Mouse (Mus musculus) limb, embryonic 15.5 days (tissue): Measurements from ENCODE around the gene Nfkb2. TPM values are rescaled to one million over a fixed set of nuclear protein-coding genes. Genes with fewer than 3 reads are reported as not detected.

Experiments used
- ATAC-seq: fragments of 200-750 bp; cut with Nextera tagmentation; 2 replicates; pipeline ENCODE4 v1.8.0; 2017; ENCODE audit warnings: low read depth, moderate TSS enrichment; ENCODE audit not compliant: insufficient number of reproducible peaks, low FRiP score, low TSS enrichment
- H3K27ac ChIP-seq: fragments of 300-500 bp; sonication (generic); 2 replicates; pipeline ENCODE4 v1.5.1; 2015; ENCODE audit warnings: moderate library complexity, mild to moderate bottlenecking, inconsistent platforms
- H3K27me3 ChIP-seq: fragments of 300-500 bp; sonication (generic); 2 replicates; pipeline ENCODE4 v1.6.1; 2015; ENCODE audit warnings: inconsistent platforms
- H3K36me3 ChIP-seq: fragments of 300-500 bp; sonication (generic); 2 replicates; pipeline ENCODE4 v1.6.1; 2015; ENCODE audit warnings: inconsistent platforms
- H3K4me1 ChIP-seq: fragments of 300-500 bp; sonication (generic); 2 replicates; pipeline ENCODE4 v1.6.1; 2015; ENCODE audit warnings: inconsistent platforms
- H3K4me2 ChIP-seq: fragments of 300-500 bp; sonication (generic); 2 replicates; pipeline ENCODE4 v1.6.1; 2015; ENCODE audit warnings: mild to moderate bottlenecking, inconsistent platforms
- H3K4me3 ChIP-seq: fragments of 300-500 bp; sonication (generic); 2 replicates; pipeline ENCODE4 v1.5.1; 2015; ENCODE audit warnings: mild to moderate bottlenecking, inconsistent platforms
- H3K9ac ChIP-seq: fragments of 300-500 bp; sonication (generic); 2 replicates; pipeline ENCODE4 v1.6.1; 2015; ENCODE audit warnings: inconsistent platforms
- H3K9me3 ChIP-seq: fragments of 300-500 bp; sonication (generic); 2 replicates; pipeline ENCODE4 v1.6.1; 2016; ENCODE audit warnings: inconsistent platforms
- WGBS: fragments of 180-500 bp; shearing (Covaris S2); methylation state at CpG from one replicate; pipeline ENCODE4 v1.1.7; 2015; 5-methylcytosine and 5-hydroxymethylcytosine counted together
- polyA plus RNA-seq: library from polyadenylated mRNA; unstranded; fragments of >200 nt; fragmentation: Nextera tagmentation; extraction: Ambion mirVana; gene quantifications from 2 replicates; pipeline ENCODE4 v1.2.1, GENCODE M21; 2015

Nfkb2 gene
- 11.4 and 13.5 TPM in 2 replicates for polyA plus RNA-seq

GRCm38 (mm10) chr19:46304216-46304841 lies at the start of gene Nfkb2:
Nfkb2 (plus strand) TSS chr19:46304320.
- peaks cover 37% of the 10 kb centered on the region for H3K4me1 ChIP-seq
- H3K4me3 ChIP-seq, result peak within 1 kb of the TSS; percentile 71
- H3K27ac ChIP-seq, result peak within 1 kb of the TSS; percentile 80
- ATAC-seq, result peak; percentile 89
- H3K4me2 ChIP-seq, result peak within 1 kb of the TSS; percentile 98
- peaks cover 20% of the 10 kb centered on the region for H3K27me3 ChIP-seq
- peak within 1 kb of the TSS; percentile 37 for H3K9ac ChIP-seq
- peaks cover 10% of the 10 kb centered on the region; the same call in 1 of the 2 replicates for H3K36me3 ChIP-seq
- WGBS, result under 1% methylated on average over 39 of the region's 39 CpGs
- no peaks in the 10 kb centered on the region for H3K9me3 ChIP-seq

- H3K4me2 ChIP-seq, result no peak overlapping the region
- WGBS, result 90% methylated on average over 7 of the region's 7 CpGs
- H3K9me3 ChIP-seq, result no peaks in the 10 kb centered on the region
- no peak overlapping the region for H3K9ac ChIP-seq
- no peak overlapping the region for H3K4me3 ChIP-seq
- no peak for ATAC-seq
- H3K36me3 ChIP-seq, result peaks cover 100% of the 10 kb centered on the region
- H3K27ac ChIP-seq, result no peak overlapping the region
- no peaks in the 10 kb centered on the region for H3K4me1 ChIP-seq
- no peaks in the 10 kb centered on the region for H3K27me3 ChIP-seq
Measured at GRCm38 (mm10) chr19:46264762-46265161, 39.4 kb upstream of the Nfkb2 start.

GRCm38 (mm10) chr19:46275307-46275706 lies 28.8 kb upstream of the Nfkb2 start:
- Histone ChIP-seq H3K27me3 (no peaks in the 10 kb centered on the region), H3K4me1 (no peaks in the 10 kb centered on the region), H3K4me3 (no peak overlapping the region), H3K9ac (no peak overlapping the region), H3K27ac (no peak overlapping the region), H3K36me3 (peaks cover 70% of the 10 kb centered on the region), H3K9me3 (no peaks in the 10 kb centered on the region), H3K4me2 (no peak overlapping the region)
- ATAC-seq, result no peak

- ATAC-seq, result no peak
- no peak overlapping the region for H3K9ac ChIP-seq
- no peaks in the 10 kb centered on the region for H3K27me3 ChIP-seq
- no peaks in the 10 kb centered on the region for H3K9me3 ChIP-seq
- no peaks in the 10 kb centered on the region for H3K4me1 ChIP-seq
- no peak overlapping the region for H3K27ac ChIP-seq
- no peak overlapping the region for H3K4me3 ChIP-seq
- H3K4me2 ChIP-seq, result no peak overlapping the region
- H3K36me3 ChIP-seq, result peaks cover 89% of the 10 kb centered on the region
- WGBS, result 95% methylated on average over 11 of the region's 11 CpGs
Measured at GRCm38 (mm10) chr19:46282081-46282849, 21.9 kb upstream of the Nfkb2 start.

- no peak overlapping the region for H3K4me3 ChIP-seq
- H3K4me2 ChIP-seq, result no peak overlapping the region
- WGBS, result 92% methylated on average over 4 of the region's 4 CpGs
- H3K36me3 ChIP-seq, result peaks cover 79% of the 10 kb centered on the region
- no peaks in the 10 kb centered on the region for H3K9me3 ChIP-seq
- H3K9ac ChIP-seq, result no peak overlapping the region
- no peak for ATAC-seq
- no peak overlapping the region for H3K27ac ChIP-seq
- H3K27me3 ChIP-seq, result no peaks in the 10 kb centered on the region
- no peaks in the 10 kb centered on the region for H3K4me1 ChIP-seq
Measured at GRCm38 (mm10) chr19:46284686-46285085, 19.4 kb upstream of the Nfkb2 start.

- H3K27me3 ChIP-seq, result no peaks in the 10 kb centered on the region
- H3K4me1 ChIP-seq, result no peaks in the 10 kb centered on the region
- H3K27ac ChIP-seq, result no peak overlapping the region
- H3K4me2 ChIP-seq, result no peak overlapping the region
- H3K9ac ChIP-seq, result no peak overlapping the region
- H3K9me3 ChIP-seq, result no peaks in the 10 kb centered on the region
- ATAC-seq, result no peak
- H3K36me3 ChIP-seq, result peaks cover 69% of the 10 kb centered on the region
- no peak overlapping the region for H3K4me3 ChIP-seq
- 89% methylated on average over 7 of the region's 7 CpGs for WGBS
Measured at GRCm38 (mm10) chr19:46285631-46286030, 18.5 kb upstream of the Nfkb2 start.

GRCm38 (mm10) chr19:46286047-46286446 lies 18.1 kb upstream of the Nfkb2 start:
- Histone ChIP-seq H3K27me3 (no peaks in the 10 kb centered on the region), H3K9ac (no peak overlapping the region), H3K36me3 (peaks cover 65% of the 10 kb centered on the region), H3K4me2 (no peak overlapping the region), H3K4me3 (no peak overlapping the region), H3K27ac (no peak overlapping the region), H3K9me3 (no peaks in the 10 kb centered on the region), H3K4me1 (no peaks in the 10 kb centered on the region)
- no peak for ATAC-seq
- WGBS, result 89% methylated on average over 6 of the region's 6 CpGs

- H3K4me1 ChIP-seq, result no peaks in the 10 kb centered on the region
- no peak overlapping the region for H3K9ac ChIP-seq
- H3K4me2 ChIP-seq, result no peak overlapping the region
- peaks cover 56% of the 10 kb centered on the region for H3K36me3 ChIP-seq
- no peak overlapping the region for H3K4me3 ChIP-seq
- no peaks in the 10 kb centered on the region; the same call in 1 of the 2 replicates for H3K27me3 ChIP-seq
- H3K9me3 ChIP-seq, result no peaks in the 10 kb centered on the region
- H3K27ac ChIP-seq, result no peak overlapping the region
- no peak for ATAC-seq
- 93% methylated on average over 3 of the region's 3 CpGs for WGBS
Measured at GRCm38 (mm10) chr19:46286926-46287325, 17.2 kb upstream of the Nfkb2 start.

GRCm38 (mm10) chr19:46287566-46287965 lies 16.6 kb upstream of the Nfkb2 start:
- H3K4me2 ChIP-seq, result no peak overlapping the region
- no peaks in the 10 kb centered on the region for H3K9me3 ChIP-seq
- H3K27ac ChIP-seq, result no peak overlapping the region
- no peaks in the 10 kb centered on the region; the same call in none of the 2 replicates for H3K27me3 ChIP-seq
- 83% methylated on average over 3 of the region's 3 CpGs for WGBS
- H3K4me3 ChIP-seq, result no peak overlapping the region
- ATAC-seq, result no peak
- peaks cover 50% of the 10 kb centered on the region for H3K36me3 ChIP-seq
- no peaks in the 10 kb centered on the region for H3K4me1 ChIP-seq
- H3K9ac ChIP-seq, result no peak overlapping the region

- Histone ChIP-seq H3K9ac (no peak overlapping the region), H3K27me3 (no peaks in the 10 kb centered on the region; the same call in none of the 2 replicates), H3K36me3 (peaks cover 20% of the 10 kb centered on the region), H3K27ac (no peak overlapping the region), H3K4me2 (no peak overlapping the region), H3K9me3 (no peaks in the 10 kb centered on the region), H3K4me3 (no peak overlapping the region), H3K4me1 (no peaks in the 10 kb centered on the region)
- WGBS, result 69% methylated on average over 12 of the region's 12 CpGs
- ATAC-seq, result no peak
Measured at GRCm38 (mm10) chr19:46290535-46291105, 13.5 kb upstream of the Nfkb2 start.

GRCm38 (mm10) chr19:46296938-46297337 lies 7.2 kb upstream of the Nfkb2 start:
- Histone ChIP-seq H3K36me3 (no peaks in the 10 kb centered on the region), H3K9me3 (no peaks in the 10 kb centered on the region), H3K9ac (no peak overlapping the region), H3K4me1 (no peaks in the 10 kb centered on the region), H3K27me3 (no peaks in the 10 kb centered on the region; the same call in 1 of the 2 replicates), H3K27ac (no peak overlapping the region), H3K4me2 (no peak overlapping the region), H3K4me3 (no peak overlapping the region)
- 70% methylated on average over 4 of the region's 4 CpGs for WGBS
- ATAC-seq, result no peak
